ENCODE assay signal across 8 mouse cellular contexts in genomic region chr11:94936851-94937295, GRCm38 (mm10). TPM values are rescaled to one million over a fixed set of nuclear protein-coding genes. Genes with fewer than 3 reads are reported as not detected.
DNase-seq lines count a peak whose midpoint lies in the region; ATAC-seq and TF ChIP-seq lines count a peak whose summit lies in the region.

No protein-coding gene starts in this region.

- peak; percentile 82 for TF ChIP-seq RAD21 in MEL (IDR thresholded peaks at IDR 0.05; ENCODE audit: low read depth, low read length)

- ATAC-seq in forebrain, embryonic 16.5 days = peak; percentile 78
- peak; percentile 80 for ATAC-seq in neural tube, embryonic 15.5 days (ENCODE audit: low FRiP score)

- DNase-seq in MEL (ENCODE audit: low read depth, low spot score) = peak; percentile 93
- peak; percentile 77 for DNase-seq in cerebellum, adult 11-12 months
- peak; percentile 93 to 94 for DNase-seq in heart, postnatal 36 days
- peak; percentile 70 to 91 for DNase-seq in layer of hippocampus, adult 18-20 months (ENCODE audit: low spot score in 2 of 2)
- DNase-seq in lung, adult 18-20 months = peak; percentile 87 to 88
- peak; percentile 96 for DNase-seq in testis, postnatal 10 days (ENCODE audit: low spot score)

- H3K9ac ChIP-seq in MEL (ENCODE audit: control insufficient read depth, low read depth, low read length, poor library complexity, severe bottlenecking) = 0 out of 2 replicates have a peak overlapping the region, but pooled peaks have one; percentile 35
- no peak overlapping the region for H3K9ac ChIP-seq in forebrain, embryonic 16.5 days (replicated peaks; ENCODE audit: low read depth, low read length)
- H3K9ac ChIP-seq in neural tube, embryonic 15.5 days (replicated peaks) = 0 out of 2 replicates have a peak overlapping the region, but pooled peaks have one; percentile 20

- TF ChIP-seq EP300 in MEL (IDR thresholded peaks at IDR 0.05; ENCODE audit: low read depth in 1 of 2, low read length in 2 of 2) = no peak

- TF ChIP-seq CTCF in MEL (IDR thresholded peaks at IDR 0.05 in 2 of 3, conservative IDR thresholded peaks at IDR 0.05 in 1 of 3; ENCODE audit: control insufficient read depth in 1 of 3, insufficient read depth in 1 of 3, low read depth in 2 of 3, low read length in 3 of 3, poor library complexity in 1 of 3, severe bottlenecking in 1 of 3) = peak; percentile 88 to 96 (median 90)

- no peaks in the 10 kb centered on the region for H3K9me3 ChIP-seq in MEL (replicated peaks; ENCODE audit: insufficient read depth, low read length)
- no peaks in the 10 kb centered on the region for H3K9me3 ChIP-seq in forebrain, embryonic 16.5 days (ENCODE audit: control insufficient read depth, low read length)
- no peaks in the 10 kb centered on the region for H3K9me3 ChIP-seq in neural tube, embryonic 15.5 days (replicated peaks)

- no peaks in the 10 kb centered on the region for H3K36me3 ChIP-seq in MEL (ENCODE audit: control insufficient read depth in 1 of 2, insufficient read depth in 2 of 2, low read length in 2 of 2)
- no peaks in the 10 kb centered on the region for H3K36me3 ChIP-seq in forebrain, embryonic 16.5 days (ENCODE audit: control insufficient read depth, insufficient read depth)
- no peaks in the 10 kb centered on the region for H3K36me3 ChIP-seq in neural tube, embryonic 15.5 days

- H3K4me1 ChIP-seq in MEL (ENCODE audit: control insufficient read depth in 1 of 2, insufficient read depth in 2 of 2, low read length in 2 of 2) = peaks cover 0 to 9% of the 10 kb centered on the region in 2 experiments; a peak in 3 of 4 replicates
- H3K4me1 ChIP-seq in forebrain, embryonic 16.5 days (replicated peaks; ENCODE audit: control insufficient read depth, insufficient read depth, low read length) = peaks cover 14% of the 10 kb centered on the region
- H3K4me1 ChIP-seq in neural tube, embryonic 15.5 days = peaks cover 23% of the 10 kb centered on the region

- H3K27me3 ChIP-seq in MEL (ENCODE audit: control insufficient read depth in 1 of 2, insufficient read depth in 2 of 2, low read length in 2 of 2) = peaks cover 6 to 12% of the 10 kb centered on the region in 2 experiments
- H3K27me3 ChIP-seq in forebrain, embryonic 16.5 days (replicated peaks; ENCODE audit: control insufficient read depth, insufficient read depth, low read length) = peaks cover 34% of the 10 kb centered on the region
- H3K27me3 ChIP-seq in neural tube, embryonic 15.5 days (replicated peaks) = peaks cover 72% of the 10 kb centered on the region

- intact Hi-C loops in heart, postnatal 36 days (cut with DNase I) = loop anchor here (1.0 to 2.0 kb wide), 4 partner anchors 71 to 206 kb away; no protein-coding TSS in a partner anchor

- H3K4me3 ChIP-seq in MEL (ENCODE audit: control insufficient read depth in 1 of 2, insufficient read depth in 1 of 2, low read depth in 2 of 2, low read length in 2 of 2) = peak overlapping the region; percentile 59 to 82; a peak in 3 of 4 replicates
- H3K4me3 ChIP-seq in forebrain, embryonic 16.5 days (replicated peaks; ENCODE audit: low read length) = peak overlapping the region; percentile 19
- peak overlapping the region; percentile 34 for H3K4me3 ChIP-seq in neural tube, embryonic 15.5 days (replicated peaks)

- H3K79me2 ChIP-seq in MEL (ENCODE audit: control insufficient read depth, insufficient read depth, low read length, poor library complexity) = no peaks in the 10 kb centered on the region

- no peak overlapping the region for H3K27ac ChIP-seq in MEL (ENCODE audit: control insufficient read depth, low read depth, low read length)
- no peak overlapping the region for H3K27ac ChIP-seq in forebrain, embryonic 16.5 days (ENCODE audit: low read length)
- H3K27ac ChIP-seq in neural tube, embryonic 15.5 days (replicated peaks) = peak overlapping the region; percentile 48; the same call in 1 of the 2 replicates

- no peak for TF ChIP-seq POLR2A in MEL (IDR thresholded peaks at IDR 0.05; ENCODE audit: control insufficient read depth in 1 of 2, insufficient read depth in 1 of 2, low read depth in 1 of 2, low read length in 2 of 2, poor library complexity in 1 of 2)

- peak overlapping the region; percentile 58 for H3K4me2 ChIP-seq in forebrain, embryonic 16.5 days (ENCODE audit: low read length)
- peak overlapping the region; percentile 59 for H3K4me2 ChIP-seq in neural tube, embryonic 15.5 days

- WGBS in forebrain, embryonic 16.5 days = 0% methylated on average over 17 of the region's 17 CpGs
- 2% methylated on average over 14 of the region's 17 CpGs for WGBS in neural tube, embryonic 15.5 days

TF ChIP-seq in MEL, 35 proteins besides CTCF, POLR2A, EP300 and RAD21:
- TF ChIP-seq BHLHE40 (IDR thresholded peaks at IDR 0.05; ENCODE audit: borderline replicate concordance, low read depth, low read length) (no peak), NRF1 (IDR thresholded peaks at IDR 0.05; ENCODE audit: insufficient read depth, low read depth, low read length, poor library complexity, severe bottlenecking) (no peak), HCFC1 (IDR thresholded peaks at IDR 0.05; ENCODE audit: low read depth, low read length) (0 out of 2 replicates have a peak, but pooled peaks have one; percentile 14), SMC3 (IDR thresholded peaks at IDR 0.05; ENCODE audit: low read depth, low read length) (peak; percentile 72), TBP (IDR thresholded peaks at IDR 0.05; ENCODE audit: low read depth, low read length) (0 out of 2 replicates have a peak, but pooled peaks have one; percentile 37), CHD2 (IDR thresholded peaks at IDR 0.05; ENCODE audit: low read length) (no peak), TAL1 (IDR thresholded peaks at IDR 0.05; ENCODE audit: low read length) (no peak), MXI1 (IDR thresholded peaks at IDR 0.05; ENCODE audit: low read depth, low read length) (peak; percentile 13; the same call in 1 of the 2 replicates), ZC3H11A (IDR thresholded peaks at IDR 0.05; ENCODE audit: low read depth, low read length) (0 out of 2 replicates have a peak, but pooled peaks have one; percentile 36)

RNA-seq across cellular contexts. Expression of gene Col1a1, which starts 0.8 kb away (rescaled TPM):
- 0.12 and 0.20 TPM in 2 replicates for total RNA-seq in MEL (2012; rRNA removed)
- polyA plus RNA-seq in MEL (2012; ENCODE audit: insufficient read depth in 1 of 2, insufficient read length in 2 of 2, low read depth in 1 of 2, low replicate concordance in 2 of 2, missing spikeins in 1 of 2) = under 1 TPM in 1 of 2 experiments, not detected in 1; 0.61 TPM
- 45.0 and 166 TPM in 2 replicates for polyA plus RNA-seq in forebrain, embryonic 16.5 days (2015; fragmentation: Nextera tagmentation; extraction: Ambion mirVana)
- 100 to 1,000 TPM; 144 to 156 TPM for total RNA-seq in heart, postnatal 36 days (2021)
- 1 to 10 TPM; 4.3 to 5.2 TPM for total RNA-seq in layer of hippocampus, adult 18-20 months (2021)
- 317 and 375 TPM in 2 replicates for polyA plus RNA-seq in neural tube, embryonic 15.5 days (2015; fragmentation: Nextera tagmentation; extraction: Ambion mirVana)

RNA-seq across cellular contexts. Expression of gene Hils1, which starts 30.5 kb away (rescaled TPM):
- not detected in 2 replicates for total RNA-seq in MEL (2012; rRNA removed)
- polyA plus RNA-seq in MEL (2012; ENCODE audit: insufficient read depth in 1 of 2, insufficient read length in 2 of 2, low read depth in 1 of 2, low replicate concordance in 2 of 2, missing spikeins in 1 of 2) = not detected
- not detected in 2 replicates for polyA plus RNA-seq in forebrain, embryonic 16.5 days (2015; fragmentation: Nextera tagmentation; extraction: Ambion mirVana)
- total RNA-seq in heart, postnatal 36 days (2021) = not detected
- not detected for total RNA-seq in layer of hippocampus, adult 18-20 months (2021)
- polyA plus RNA-seq in neural tube, embryonic 15.5 days (2015; fragmentation: Nextera tagmentation; extraction: Ambion mirVana) = not detected in 2 replicates

RNA-seq across cellular contexts. Expression of gene Sgca, which starts 39.3 kb away (rescaled TPM):
- not detected in 2 replicates for total RNA-seq in MEL (2012; rRNA removed)
- polyA plus RNA-seq in MEL (2012; ENCODE audit: insufficient read depth in 1 of 2, insufficient read length in 2 of 2, low read depth in 1 of 2, low replicate concordance in 2 of 2, missing spikeins in 1 of 2) = not detected
- polyA plus RNA-seq in forebrain, embryonic 16.5 days (2015; fragmentation: Nextera tagmentation; extraction: Ambion mirVana) = 0.19 and 0.58 TPM in 2 replicates
- total RNA-seq in heart, postnatal 36 days (2021) = 100 to 1,000 TPM; 185 to 189 TPM
- total RNA-seq in layer of hippocampus, adult 18-20 months (2021) = under 1 TPM in 1 of 2 experiments, not detected in 1; 0.27 TPM
- polyA plus RNA-seq in neural tube, embryonic 15.5 days (2015; fragmentation: Nextera tagmentation; extraction: Ambion mirVana) = 0.77 and 1.4 TPM in 2 replicates

RNA-seq across cellular contexts. Expression of gene Ppp1r9b, which starts 54.0 kb away (rescaled TPM):
- total RNA-seq in MEL (2012; rRNA removed) = 113 and 150 TPM in 2 replicates
- polyA plus RNA-seq in MEL (2012; ENCODE audit: insufficient read depth in 1 of 2, insufficient read length in 2 of 2, low read depth in 1 of 2, low replicate concordance in 2 of 2, missing spikeins in 1 of 2) = 100 to 1,000 TPM in 1 of 2 experiments, 10 to 100 TPM in 1; 47.0 to 169 TPM
- polyA plus RNA-seq in forebrain, embryonic 16.5 days (2015; fragmentation: Nextera tagmentation; extraction: Ambion mirVana) = 22.0 and 22.4 TPM in 2 replicates
- total RNA-seq in heart, postnatal 36 days (2021) = 10 to 100 TPM; 46.3 to 50.8 TPM
- total RNA-seq in layer of hippocampus, adult 18-20 months (2021) = 1,000 to 10,000 TPM in 1 of 2 experiments, 100 to 1,000 TPM in 1; 993 to 1,036 TPM
- polyA plus RNA-seq in neural tube, embryonic 15.5 days (2015; fragmentation: Nextera tagmentation; extraction: Ambion mirVana) = 18.8 TPM in 2 replicates

Comparison
In these comparisons a context has a peak if more than half of its experiments do, and no peak if none do; other contexts are left out.
1. H3K4me3 ChIP-seq: peak in every context shown above with its lines; median percentile 70 in MEL; 34 in neural tube, embryonic 15.5 days; 19 in forebrain, embryonic 16.5 days.
2. RNA of gene Col1a1, which starts 0.8 kb away (total RNA-seq): 144 to 156 TPM in heart, postnatal 36 days; 4.3 to 5.2 TPM in layer of hippocampus, adult 18-20 months and 0.12 to 0.20 TPM in MEL; every median in the first group is over 10 times any median in the second.
3. RNA of gene Sgca, which starts 39.3 kb away (total RNA-seq): 185 to 189 TPM in heart, postnatal 36 days; 0.27 TPM in layer of hippocampus, adult 18-20 months and not detected in MEL; every median in the first group is over 100 times any median in the second.
4. Peak in every context shown above with its lines, with median percentiles within 50 percentile points of each other: DNase-seq.